Mouse (Mus musculus) embryonic facial prominence, embryonic 14.5 days (tissue): ENCODE results near the gene Ppp6r1. TPM values are rescaled to one million over a fixed set of nuclear protein-coding genes. Genes with fewer than 3 reads are reported as not detected.

ENCODE experiments used
- ATAC-seq: fragments of 200-750 bp; cut with Nextera tagmentation; 2 replicates; pipeline ENCODE4 v1.8.0; 2017; ENCODE audit warnings: low read depth, moderate number of reproducible peaks, moderate TSS enrichment
- DNase-seq: peaks from one replicate; pipeline ENCODE4 v3.0.0-alpha.2; 2015; ENCODE audit warnings: low spot score
- H3K27ac ChIP-seq: fragments of 300-500 bp; sonication (generic); replicated peaks from 2 replicates; pipeline ENCODE4 v1.5.1; 2014; ENCODE audit warnings: low read depth, mild to moderate bottlenecking, low read length, moderate library complexity
- H3K27me3 ChIP-seq: fragments of 300-500 bp; sonication (generic); replicated peaks from 2 replicates; pipeline ENCODE4 v1.6.1; 2014; ENCODE audit warnings: low read length; ENCODE audit not compliant: control insufficient read depth, insufficient read depth
- H3K36me3 ChIP-seq: fragments of 300-500 bp; sonication (generic); 2 replicates; pipeline ENCODE4 v1.6.1; 2014; ENCODE audit warnings: low read length, mixed read lengths; ENCODE audit not compliant: control insufficient read depth, insufficient read depth
- H3K4me1 ChIP-seq: fragments of 300-500 bp; sonication (generic); 2 replicates; pipeline ENCODE4 v1.6.1; 2014; ENCODE audit warnings: antibody characterized with exemption, low read length; ENCODE audit not compliant: control insufficient read depth, insufficient read depth
- H3K4me2 ChIP-seq: fragments of 300-500 bp; sonication (generic); 2 replicates; pipeline ENCODE4 v1.6.1; 2014; ENCODE audit warnings: low read depth, mild to moderate bottlenecking, low read length, moderate library complexity, mixed read lengths
- H3K4me3 ChIP-seq: fragments of 300-500 bp; sonication (generic); 2 replicates; pipeline ENCODE4 v1.5.1; 2014; ENCODE audit warnings: low read depth, mild to moderate bottlenecking, low read length
- H3K9ac ChIP-seq: fragments of 300-500 bp; sonication (generic); 2 replicates; pipeline ENCODE4 v1.6.1; 2014; ENCODE audit warnings: low read depth, mild to moderate bottlenecking, low read length, moderate library complexity, mixed read lengths
- H3K9me3 ChIP-seq: fragments of 300-500 bp; sonication (generic); 2 replicates; pipeline ENCODE4 v1.6.1; 2016; ENCODE audit warnings: low read length; ENCODE audit not compliant: control insufficient read depth
- WGBS: fragments of 180-500 bp; shearing (Covaris S2); extraction: QIAGEN DNeasy Blood & Tissue Kit; methylation state at CpG from one replicate; pipeline ENCODE4 v1.1.7; 2014; 5-methylcytosine and 5-hydroxymethylcytosine counted together
- polyA plus RNA-seq: library from polyadenylated mRNA; unstranded; fragments of >200 nt; fragmentation: Nextera tagmentation; extraction: Ambion mirVana; gene quantifications from 2 replicates; pipeline ENCODE4 v1.2.1, GENCODE M21; 2014

Gene Ppp6r1
- polyA plus RNA-seq, 1 experiment from 2014 or later, result 7.7 TPM

DNA sequence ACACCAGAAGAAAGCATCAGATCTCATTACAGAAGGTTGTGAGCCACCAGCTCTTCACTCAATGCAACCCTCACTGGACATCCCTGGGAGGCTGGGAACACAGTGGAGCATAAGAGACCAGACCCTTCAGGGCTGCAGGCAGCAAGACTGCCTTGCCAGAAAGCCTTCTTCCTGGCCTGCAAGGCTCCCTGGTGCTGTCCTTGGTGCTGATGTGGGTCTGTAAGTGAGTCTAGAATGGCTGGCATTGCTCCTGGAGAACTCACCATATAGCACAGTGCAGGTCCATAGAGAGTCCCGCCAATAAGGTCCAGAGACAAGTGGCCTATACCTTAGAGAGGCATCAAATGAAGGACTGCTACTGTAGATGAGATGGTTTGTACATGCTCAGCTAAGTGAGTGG, 38.8 kb downstream of the Ppp6r1 start:
- no peak for ATAC-seq
- Histone ChIP-seq H3K9me3 (no peaks in the 10 kb centered on the region), H3K4me2 (no peak overlapping the region), H3K4me3 (no peak overlapping the region), H3K4me1 (no peaks in the 10 kb centered on the region), H3K9ac (no peak overlapping the region), H3K27me3 (no peaks in the 10 kb centered on the region), H3K36me3 (no peaks in the 10 kb centered on the region), H3K27ac (no peak overlapping the region)
- WGBS, result 11% methylated on average over 1 of the region's 1 CpGs
- DNase-seq, result peak; percentile 81

- H3K4me2 ChIP-seq, result no peak overlapping the region
- no peaks in the 10 kb centered on the region for H3K36me3 ChIP-seq
- DNase-seq (no peak), ATAC-seq (no peak)
- no peak overlapping the region for H3K4me3 ChIP-seq
- no peaks in the 10 kb centered on the region for H3K9me3 ChIP-seq
- H3K27me3 ChIP-seq, result no peaks in the 10 kb centered on the region
- H3K9ac ChIP-seq, result no peak overlapping the region
- WGBS, result 72% methylated on average over 14 of the region's 14 CpGs
- H3K27ac ChIP-seq, result no peak overlapping the region
- H3K4me1 ChIP-seq, result no peaks in the 10 kb centered on the region
Observed at GRCm38 (mm10) chr7:4613740-4614403, 44.9 kb downstream of the Ppp6r1 start.

GRCm38 (mm10) chr7:4612956-4613355, 45.9 kb downstream of the Ppp6r1 start:
- H3K4me1 ChIP-seq, result no peaks in the 10 kb centered on the region
- ATAC-seq (no peak), DNase-seq (no peak)
- H3K4me3 ChIP-seq, result no peak overlapping the region
- H3K4me2 ChIP-seq, result no peak overlapping the region
- H3K36me3 ChIP-seq, result no peaks in the 10 kb centered on the region
- 65% methylated on average over 1 of the region's 1 CpGs for WGBS
- H3K27ac ChIP-seq, result no peak overlapping the region
- no peaks in the 10 kb centered on the region for H3K9me3 ChIP-seq
- no peak overlapping the region for H3K9ac ChIP-seq
- H3K27me3 ChIP-seq, result no peaks in the 10 kb centered on the region

GRCm38 (mm10) chr7:4612386-4612785, 46.4 kb downstream of the Ppp6r1 start:
- Histone ChIP-seq H3K27me3 (no peaks in the 10 kb centered on the region), H3K9me3 (no peaks in the 10 kb centered on the region), H3K9ac (no peak overlapping the region), H3K4me3 (no peak overlapping the region), H3K4me2 (no peak overlapping the region), H3K36me3 (no peaks in the 10 kb centered on the region), H3K4me1 (no peaks in the 10 kb centered on the region), H3K27ac (no peak overlapping the region)
- WGBS, result 59% methylated on average over 8 of the region's 8 CpGs
- no peak for ATAC-seq
- no peak for DNase-seq

GRCm38 (mm10) chr7:4611921-4612341, 46.9 kb downstream of the Ppp6r1 start:
- DNase-seq, result no peak
- 76% methylated on average over 12 of the region's 12 CpGs for WGBS
- ATAC-seq, result no peak
- Histone ChIP-seq H3K36me3 (no peaks in the 10 kb centered on the region), H3K9me3 (no peaks in the 10 kb centered on the region), H3K27ac (no peak overlapping the region), H3K27me3 (no peaks in the 10 kb centered on the region), H3K9ac (no peak overlapping the region), H3K4me3 (no peak overlapping the region), H3K4me1 (no peaks in the 10 kb centered on the region), H3K4me2 (no peak overlapping the region)

GRCm38 (mm10) chr7:4611511-4611910, 47.3 kb downstream of the Ppp6r1 start:
- H3K4me1 ChIP-seq, result no peaks in the 10 kb centered on the region
- no peak overlapping the region for H3K9ac ChIP-seq
- no peaks in the 10 kb centered on the region for H3K27me3 ChIP-seq
- 82% methylated on average over 11 of the region's 12 CpGs for WGBS
- H3K27ac ChIP-seq, result no peak overlapping the region
- no peaks in the 10 kb centered on the region for H3K9me3 ChIP-seq
- H3K4me3 ChIP-seq, result no peak overlapping the region
- no peak overlapping the region for H3K4me2 ChIP-seq
- no peaks in the 10 kb centered on the region for H3K36me3 ChIP-seq
- ATAC-seq (no peak), DNase-seq (no peak)

- no peaks in the 10 kb centered on the region for H3K36me3 ChIP-seq
- DNase-seq, result no peak
- 65% methylated on average over 5 of the region's 5 CpGs for WGBS
- no peak overlapping the region for H3K9ac ChIP-seq
- no peak overlapping the region for H3K4me3 ChIP-seq
- no peak for ATAC-seq
- no peak overlapping the region for H3K4me2 ChIP-seq
- H3K4me1 ChIP-seq, result no peaks in the 10 kb centered on the region
- H3K9me3 ChIP-seq, result no peaks in the 10 kb centered on the region
- H3K27ac ChIP-seq, result no peak overlapping the region
- H3K27me3 ChIP-seq, result no peaks in the 10 kb centered on the region
Observed at GRCm38 (mm10) chr7:4608002-4608401, 50.8 kb downstream of the Ppp6r1 start.

DNA sequence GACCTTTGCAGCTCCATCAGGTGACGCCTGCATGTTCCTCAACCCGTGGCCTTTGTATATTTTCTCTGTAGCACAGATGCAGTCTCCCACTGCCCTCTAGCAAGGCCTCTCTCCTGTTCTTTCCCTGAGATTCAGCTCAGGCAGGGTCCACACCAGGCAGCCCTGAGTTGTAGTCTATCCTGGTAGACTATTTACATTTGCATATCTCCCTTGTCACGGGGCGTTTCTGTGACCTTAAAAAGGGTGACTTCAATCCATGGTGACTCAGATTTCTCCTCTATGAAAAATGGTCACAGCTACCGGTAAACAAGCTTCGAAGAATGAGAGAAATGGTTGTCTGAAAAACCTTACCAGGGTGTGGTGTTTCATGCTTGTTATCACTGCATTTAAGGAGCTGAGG, 54.9 kb downstream of the Ppp6r1 start, which contains the start of gene Ptprh:
Gene Ptprh (minus strand): TSS at position 169 of the 400 bp plus-strand sequence.
- no peak within 1 kb of the TSS for H3K9ac ChIP-seq
- 72% methylated on average over 6 of the region's 6 CpGs for WGBS
- no peaks in the 10 kb centered on the region for H3K27me3 ChIP-seq
- ATAC-seq (no peak), DNase-seq (no peak)
- no peaks in the 10 kb centered on the region for H3K36me3 ChIP-seq
- H3K27ac ChIP-seq, result no peak within 1 kb of the TSS
- no peak within 1 kb of the TSS for H3K4me2 ChIP-seq
- no peak within 1 kb of the TSS for H3K4me3 ChIP-seq
- no peaks in the 10 kb centered on the region for H3K9me3 ChIP-seq
- H3K4me1 ChIP-seq, result no peaks in the 10 kb centered on the region

GRCm38 (mm10) chr7:4602969-4603368, 55.9 kb downstream of the Ppp6r1 start:
- DNase-seq, result no peak
- Histone ChIP-seq H3K27ac (no peak overlapping the region), H3K4me2 (no peak overlapping the region), H3K9ac (no peak overlapping the region), H3K9me3 (no peaks in the 10 kb centered on the region), H3K27me3 (no peaks in the 10 kb centered on the region), H3K4me3 (no peak overlapping the region), H3K4me1 (no peaks in the 10 kb centered on the region), H3K36me3 (no peaks in the 10 kb centered on the region)
- WGBS, result 81% methylated on average over 6 of the region's 6 CpGs
- ATAC-seq, result no peak
